Mouse (Mus musculus) midbrain, embryonic 10.5 days (tissue): ENCODE measurements around the gene Fam13c. TPM values are rescaled to one million over a fixed set of nuclear protein-coding genes. Genes with fewer than 3 reads are reported as not detected.

Experiments
- DNase-seq: peaks from one replicate; pipeline ENCODE4 v3.0.0-alpha.2; 2017; ENCODE audit warnings: low spot score
- H3K27ac ChIP-seq: fragments of 300-500 bp; sonication (generic); replicated peaks from 2 replicates; pipeline ENCODE4 v1.5.1; 2016; ENCODE audit warnings: mild to moderate bottlenecking
- H3K27me3 ChIP-seq: fragments of 300-500 bp; sonication (generic); 2 replicates; pipeline ENCODE4 v1.6.1; 2016; ENCODE audit warnings: low read depth, mild to moderate bottlenecking; ENCODE audit not compliant: poor library complexity, severe bottlenecking
- H3K36me3 ChIP-seq: fragments of 300-500 bp; sonication (generic); 2 replicates; pipeline ENCODE4 v1.6.1; 2016; ENCODE audit warnings: mild to moderate bottlenecking, moderate library complexity
- H3K4me1 ChIP-seq: fragments of 300-500 bp; sonication (generic); 2 replicates; pipeline ENCODE4 v1.6.1; 2016
- H3K4me3 ChIP-seq: fragments of 300-500 bp; sonication (generic); 2 replicates; pipeline ENCODE4 v1.5.1; 2016; ENCODE audit warnings: mild to moderate bottlenecking, moderate library complexity
- H3K9me3 ChIP-seq: fragments of 300-500 bp; sonication (generic); replicated peaks from 2 replicates; pipeline ENCODE4 v1.6.1; 2016; ENCODE audit warnings: mild to moderate bottlenecking
- WGBS: fragments of 180-500 bp; shearing (Covaris S2); methylation state at CpG from one replicate; pipeline ENCODE4 v1.1.7; 2016; 5-methylcytosine and 5-hydroxymethylcytosine counted together
- polyA plus RNA-seq: library from polyadenylated mRNA; unstranded; fragments of >200 nt; fragmentation: Nextera tagmentation; extraction: Ambion mirVana; gene quantifications from 2 replicates; pipeline ENCODE4 v1.2.1, GENCODE M21; 2016

Gene Fam13c
- polyA plus RNA-seq, 1 experiment from 2014 or later = 13.3 TPM

DNA sequence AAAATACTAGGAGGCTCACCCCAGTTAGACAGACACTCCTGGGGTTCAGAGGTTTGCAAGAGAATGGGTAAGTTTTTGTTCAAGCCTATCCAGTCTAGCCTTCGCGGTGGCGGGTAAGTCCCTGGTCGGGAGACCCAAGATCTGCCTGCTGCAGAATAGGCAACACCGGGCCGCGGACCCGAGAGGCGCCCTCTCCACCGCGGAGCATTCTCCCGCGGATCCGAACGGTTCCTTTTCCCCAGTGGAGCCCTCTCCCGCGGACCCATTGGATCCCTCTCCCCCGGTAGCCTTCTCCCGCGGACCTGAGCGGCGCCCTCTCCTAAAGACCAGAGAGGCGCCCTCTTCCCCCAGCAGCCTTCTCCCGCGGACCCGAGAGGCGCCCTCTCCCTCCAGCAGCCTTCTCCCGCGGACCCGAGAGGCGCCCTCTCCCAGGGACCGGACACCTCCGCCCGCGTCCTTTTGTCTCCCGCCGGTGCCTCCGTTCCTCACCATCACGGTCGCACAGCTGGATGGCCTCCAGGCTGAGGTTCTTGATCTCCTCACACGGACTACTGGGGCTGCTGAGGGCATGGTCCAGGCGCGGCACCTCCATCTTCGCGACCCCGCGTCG lies 158.3 kb downstream of the Fam13c start:
- Histone ChIP-seq H3K9me3 (no peaks in the 10 kb centered on the region), H3K36me3 (no peaks in the 10 kb centered on the region), H3K27me3 (peaks cover 46% of the 10 kb centered on the region), H3K4me3 (peak overlapping the region; percentile 81), H3K27ac (peak overlapping the region; percentile 87), H3K4me1 (peaks cover 30% of the 10 kb centered on the region)
- peak; percentile 57 for DNase-seq
- WGBS = under 1% methylated on average over 48 of the region's 48 CpGs

DNA sequence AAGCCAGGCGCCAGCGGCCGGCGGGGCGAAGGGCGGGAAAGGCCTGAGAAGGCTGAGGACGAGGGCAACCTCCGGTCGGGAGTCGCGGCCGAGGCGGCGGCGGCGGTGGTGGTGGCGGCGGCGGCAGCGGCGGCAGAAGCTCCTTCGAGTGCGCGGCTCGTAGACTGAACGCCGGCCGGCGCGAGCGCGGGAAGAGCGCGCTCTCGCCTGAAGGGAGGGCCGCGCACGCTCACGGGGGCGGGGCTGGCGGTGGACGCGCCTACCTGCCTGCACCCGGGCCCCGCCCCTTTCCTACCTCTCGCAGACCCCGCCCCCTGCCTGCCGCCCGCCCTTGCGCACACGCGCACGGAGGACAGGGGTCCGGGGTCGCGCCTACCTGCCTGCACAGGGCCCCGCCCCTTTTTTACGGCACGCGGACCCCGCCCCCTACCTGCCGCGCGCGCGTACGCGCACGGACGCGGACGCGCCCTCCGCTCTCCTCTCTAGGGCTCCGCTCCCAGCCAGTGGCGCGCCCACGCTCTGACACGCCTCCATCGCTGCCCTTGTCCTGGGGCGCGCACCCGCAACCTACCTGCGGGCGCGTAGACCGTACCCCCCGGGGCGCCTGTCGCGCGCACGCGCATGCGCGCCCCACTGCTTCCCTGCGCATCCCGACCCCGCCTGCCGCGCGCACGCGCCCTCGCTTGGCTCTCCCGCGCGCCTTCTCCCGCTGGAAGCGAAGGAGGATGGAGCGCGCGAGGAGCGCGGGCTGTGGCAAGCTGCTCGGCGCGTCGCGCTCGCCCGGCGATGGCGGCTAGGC lies 159.0 kb downstream of the Fam13c start:
- H3K27me3 ChIP-seq = peaks cover 46% of the 10 kb centered on the region
- H3K27ac ChIP-seq = peak overlapping the region; percentile 87
- peak overlapping the region; percentile 81 for H3K4me3 ChIP-seq
- H3K36me3 ChIP-seq = no peaks in the 10 kb centered on the region
- H3K9me3 ChIP-seq = no peaks in the 10 kb centered on the region
- DNase-seq = peak; percentile 82
- peaks cover 25% of the 10 kb centered on the region for H3K4me1 ChIP-seq
- under 1% methylated on average over 83 of the region's 124 CpGs for WGBS

GRCm38 (mm10) chr10:70599925-70600305 lies 159.6 kb downstream of the Fam13c start:
- WGBS = 1% methylated on average over 28 of the region's 28 CpGs
- H3K36me3 ChIP-seq = no peaks in the 10 kb centered on the region
- H3K27ac ChIP-seq = peak overlapping the region; percentile 87
- DNase-seq = no peak
- peaks cover 24% of the 10 kb centered on the region for H3K4me1 ChIP-seq
- H3K9me3 ChIP-seq = no peaks in the 10 kb centered on the region
- peaks cover 46% of the 10 kb centered on the region for H3K27me3 ChIP-seq
- peak overlapping the region; percentile 81 for H3K4me3 ChIP-seq

Other genes starting within 250 kb of the Fam13c start
- 0.50 and 0.53 TPM in 2 replicates for gene Mrln, start 235.8 kb upstream of the Fam13c start, polyA plus RNA-seq
- 0.25 and 0.36 TPM in 2 replicates for gene Slc16a9, start 195.4 kb upstream of the Fam13c start, polyA plus RNA-seq
- gene Phyhipl, start 215.5 kb downstream of the Fam13c start, polyA plus RNA-seq = 19.8 and 31.0 TPM in 2 replicates